Mouse (Mus musculus) telencephalon, adult 2 months (tissue): ENCODE measurements at regions not wholly inside any gene's neighbourhood (a gene's known extent, or its start where the extent isn't known, plus 50 kb on each side); places are given as distances from the start of the nearest gene placed in this dataset.

Source experiments
- DNase-seq: peaks from one replicate; pipeline ENCODE4 v3.0.0-alpha.2; 2011; ENCODE audit warnings: low read depth, low spot score

DNA sequence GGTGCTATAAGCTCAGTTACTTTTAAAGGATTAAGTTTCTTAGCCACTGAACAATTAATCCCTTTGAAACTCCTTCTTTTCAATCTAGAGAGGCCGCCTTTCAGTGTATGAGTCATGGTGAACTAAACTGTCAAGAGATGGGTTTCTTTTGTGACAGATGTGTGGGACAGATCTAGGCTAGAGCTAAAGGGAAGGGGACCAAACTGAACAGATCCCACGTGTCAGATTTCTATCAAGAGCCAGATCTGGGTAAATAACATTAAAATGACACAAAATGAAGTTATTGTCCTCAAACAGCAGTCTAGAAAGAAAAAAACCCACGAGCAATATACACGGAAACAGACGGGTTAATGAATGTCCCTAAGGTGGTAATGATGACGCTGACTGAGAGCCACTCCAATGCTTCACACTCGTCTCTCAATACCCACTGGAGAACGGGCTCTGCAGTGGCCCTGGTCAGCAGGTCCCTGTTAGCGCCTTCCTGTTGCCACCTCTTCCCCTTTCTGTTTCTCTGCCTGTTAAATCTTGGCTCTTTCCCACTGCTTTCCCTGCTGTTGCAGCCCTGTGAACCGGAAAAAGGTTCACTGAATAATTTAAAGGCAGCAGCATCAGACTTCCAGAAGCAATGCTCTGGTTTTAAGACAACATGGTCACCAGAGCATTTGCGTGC, 52.7 kb upstream of the Rab3gap2 start:
- no peak for DNase-seq

DNA sequence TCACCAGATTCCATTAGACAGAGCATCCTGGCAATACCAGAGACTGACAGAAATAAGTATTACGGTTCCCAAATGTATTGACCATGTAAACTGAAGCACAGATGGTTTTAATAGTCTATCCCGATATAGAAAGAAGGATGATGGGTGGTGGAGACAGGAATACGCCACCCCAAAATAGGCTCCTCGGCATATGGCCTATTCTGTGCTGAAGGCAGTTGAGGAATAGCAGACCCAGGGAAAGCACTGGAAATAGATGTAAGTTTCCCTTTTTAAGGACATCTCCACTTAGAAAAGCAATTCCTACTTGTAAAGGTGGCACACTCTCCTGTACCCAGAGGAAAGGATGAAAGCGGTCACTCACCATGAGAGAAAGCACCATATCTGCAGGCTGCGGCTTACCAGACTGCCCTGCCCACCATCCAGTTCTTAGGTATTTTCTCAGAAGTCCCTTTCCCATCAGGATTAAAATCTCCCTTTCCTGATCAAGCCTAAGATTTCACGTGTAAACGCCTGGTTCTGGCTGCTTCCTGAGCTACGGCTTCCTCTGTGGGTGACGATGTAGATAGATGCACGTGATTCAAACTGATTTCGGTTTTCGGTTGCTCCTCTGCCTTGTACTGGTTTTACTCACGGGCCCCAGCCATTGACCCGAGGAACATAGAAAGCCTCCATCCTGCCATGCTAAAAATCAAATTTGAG, 53.3 kb upstream of the Rab3gap2 start:
- peak; percentile 77 for DNase-seq

DNA sequence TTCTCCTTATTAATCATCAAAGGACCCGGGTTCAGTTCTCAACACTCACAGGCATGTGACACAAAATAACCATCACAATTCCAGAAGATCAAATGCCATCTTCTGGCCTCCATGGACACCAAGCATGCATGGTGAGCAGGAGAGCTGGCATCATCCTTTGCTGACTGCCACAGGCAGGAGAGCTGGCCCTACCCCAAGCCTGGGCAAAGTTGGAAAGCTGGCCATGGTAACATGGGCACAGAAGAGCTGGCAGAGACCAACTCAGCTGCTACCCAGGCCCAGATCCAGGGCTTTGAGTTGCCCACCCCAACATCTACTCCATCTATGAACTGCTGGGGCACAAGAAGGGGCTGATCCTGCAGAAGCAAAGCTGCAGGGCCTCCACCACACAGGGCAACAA, 59.1 kb upstream of the Rab3gap2 start:
- no peak for DNase-seq

DNA sequence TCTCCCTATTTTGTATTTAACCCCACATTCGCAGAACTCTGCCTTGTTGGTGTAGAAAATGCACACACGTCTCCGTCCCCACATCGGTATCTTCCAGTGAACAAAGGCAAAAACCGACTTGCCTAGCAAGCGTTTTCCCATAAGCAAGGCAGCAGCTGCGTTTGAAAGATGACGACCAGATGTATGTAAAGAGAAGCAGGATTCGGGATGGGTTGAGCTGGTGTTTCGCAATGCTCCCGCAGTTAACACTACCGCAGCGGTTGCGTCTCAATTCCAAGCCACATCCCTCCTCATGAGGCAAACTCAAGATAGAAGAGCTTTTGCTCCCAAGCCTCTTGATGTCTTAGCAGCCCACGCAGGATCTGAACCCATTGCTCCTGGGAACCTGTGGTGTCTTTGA, 59.9 kb upstream of the Rab3gap2 start:
- no peak for DNase-seq

DNA sequence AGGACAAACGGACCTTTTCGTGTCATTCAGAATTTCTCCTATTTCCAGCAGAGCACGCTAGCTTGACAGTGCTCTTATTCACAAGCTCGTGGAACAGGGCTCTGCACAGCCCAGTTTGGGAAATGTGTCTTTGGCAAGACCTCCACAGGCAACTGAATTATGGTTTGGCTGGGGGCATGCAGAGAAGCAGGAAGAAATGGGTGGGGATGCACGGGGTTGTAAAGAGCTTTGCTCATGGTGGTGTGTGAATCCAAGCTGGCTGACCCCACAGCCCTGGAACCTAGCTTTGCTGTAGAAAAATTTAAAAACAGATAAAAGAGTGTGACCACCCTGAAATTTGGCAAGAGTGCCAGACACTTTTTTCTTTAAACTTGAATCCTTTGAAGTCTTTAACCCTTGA, 63.6 kb upstream of the Rab3gap2 start:
- DNase-seq = no peak

DNA sequence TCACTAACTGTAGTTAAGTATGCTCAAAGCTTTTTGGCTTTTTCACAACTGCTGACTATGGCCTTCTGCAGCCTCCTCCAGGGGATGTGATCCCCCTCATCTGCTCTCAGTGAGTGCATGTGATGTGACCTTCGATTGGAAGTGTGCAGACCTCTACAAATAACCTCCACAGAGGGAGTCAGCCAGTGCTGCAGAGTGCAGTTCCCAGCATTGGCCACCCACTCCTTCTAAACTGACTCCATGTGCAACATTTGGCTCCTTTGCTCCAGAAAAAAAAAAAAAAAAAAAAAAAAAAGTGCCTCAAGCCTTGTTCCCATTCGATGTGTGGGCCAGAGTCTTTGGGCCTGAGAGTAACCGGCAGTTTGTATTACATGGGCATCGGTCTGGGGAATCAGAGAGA, 75.7 kb upstream of the Rab3gap2 start:
- DNase-seq = no peak

DNA sequence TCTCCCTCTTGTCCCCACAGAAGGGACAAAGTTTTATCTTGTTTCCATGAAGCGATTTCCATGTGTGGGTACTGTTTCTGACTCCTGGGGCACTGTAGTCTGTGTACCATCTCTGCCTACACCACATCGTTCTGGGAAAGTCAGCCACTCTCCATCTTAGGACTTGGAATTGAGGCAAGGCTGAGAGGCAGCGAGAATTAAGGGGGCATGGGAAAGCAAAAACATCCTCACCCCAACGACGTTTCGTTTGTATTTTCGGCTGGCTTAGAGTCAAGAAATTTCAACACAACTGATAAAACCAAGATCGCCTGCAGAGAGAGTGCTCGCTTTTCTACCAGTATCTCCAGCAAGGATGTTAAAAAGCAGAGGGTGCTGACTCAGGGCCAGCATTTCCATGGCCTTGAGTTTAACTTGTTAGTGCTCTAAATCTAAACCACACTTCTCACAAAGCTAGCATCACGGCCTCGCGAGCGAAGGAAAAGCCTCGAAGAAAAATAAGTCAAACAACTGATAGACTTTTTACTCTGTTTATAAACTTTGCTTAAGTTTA, 78.1 kb upstream of the Rab3gap2 start:
- DNase-seq = no peak

DNA sequence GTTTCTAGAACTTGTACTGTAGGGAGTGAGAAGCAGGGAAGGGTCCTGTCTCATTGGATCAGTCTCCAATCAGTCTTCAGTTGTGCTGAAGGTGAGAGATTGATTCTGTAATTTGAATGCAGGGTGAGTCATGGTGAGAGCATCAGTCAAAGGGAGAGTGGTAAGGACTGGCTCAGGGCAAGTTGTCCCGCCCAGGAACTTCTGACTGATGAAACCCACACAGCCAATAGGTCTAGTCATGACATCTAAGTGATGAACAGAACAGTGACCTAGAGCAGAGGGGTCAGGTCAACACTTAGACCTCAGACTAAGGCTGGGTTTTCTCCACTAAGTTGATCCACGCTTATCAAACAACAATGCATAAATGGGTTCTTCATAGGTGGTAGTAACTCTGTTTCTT, 82.4 kb upstream of the Rab3gap2 start:
- DNase-seq = no peak

DNA sequence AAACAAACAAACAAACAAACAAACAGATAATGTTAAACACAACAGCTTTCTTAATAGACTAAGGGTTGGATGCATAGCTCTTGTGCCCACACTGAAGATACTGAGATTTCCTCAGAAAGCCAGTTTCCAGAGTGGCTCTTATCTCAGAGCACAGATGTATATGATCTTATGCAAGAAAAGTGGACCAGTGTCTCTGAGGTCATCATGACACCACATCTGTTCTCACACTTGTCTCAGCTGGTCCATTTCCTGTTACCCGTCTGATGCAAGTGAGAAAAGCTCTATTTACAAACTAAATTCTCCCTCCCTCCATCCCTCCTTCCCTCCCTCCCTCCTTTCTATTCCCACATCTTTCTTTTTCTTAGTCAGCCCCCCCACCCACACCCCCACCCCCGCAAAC, 83.5 kb upstream of the Rab3gap2 start:
- no peak for DNase-seq

DNA sequence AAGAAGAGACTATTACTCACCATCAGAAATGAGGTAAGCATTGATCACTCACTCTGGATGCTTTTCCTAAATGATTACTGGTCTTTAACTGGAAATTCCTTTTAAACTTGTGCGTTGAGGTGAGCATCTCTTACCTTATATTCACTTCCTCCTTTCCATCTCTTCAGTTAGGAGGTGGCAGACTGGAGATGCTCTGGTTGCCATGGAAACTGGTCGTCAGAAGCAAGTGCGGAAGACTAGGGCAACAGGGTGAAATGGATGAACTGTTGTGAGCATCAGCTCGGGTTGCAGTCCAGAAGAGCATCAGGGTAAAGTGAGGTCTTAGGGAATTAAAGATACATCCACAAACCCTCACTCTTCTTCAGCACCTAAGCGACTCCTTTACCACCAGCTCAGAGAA, 86.2 kb upstream of the Rab3gap2 start:
- DNase-seq = no peak

DNA sequence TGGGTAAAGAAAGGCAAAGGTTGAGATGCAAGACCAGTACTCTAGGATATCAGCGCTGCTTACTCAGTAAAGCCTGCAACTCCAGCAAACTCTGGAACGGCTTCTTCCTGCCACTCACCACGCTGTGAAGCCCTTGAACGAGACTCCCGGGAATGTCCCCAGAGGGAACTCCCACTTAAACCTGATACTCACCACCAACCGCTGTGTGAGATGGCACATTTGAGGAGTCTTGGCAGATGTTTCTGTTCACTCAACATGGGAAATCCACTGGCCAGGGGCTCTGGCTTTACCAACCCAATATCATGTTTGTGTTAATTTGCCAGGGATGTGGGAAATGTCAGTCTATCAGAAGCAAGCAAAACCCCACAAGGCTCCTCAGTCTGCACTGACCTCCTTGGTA, 90.2 kb upstream of the Rab3gap2 start:
- no peak for DNase-seq

DNA sequence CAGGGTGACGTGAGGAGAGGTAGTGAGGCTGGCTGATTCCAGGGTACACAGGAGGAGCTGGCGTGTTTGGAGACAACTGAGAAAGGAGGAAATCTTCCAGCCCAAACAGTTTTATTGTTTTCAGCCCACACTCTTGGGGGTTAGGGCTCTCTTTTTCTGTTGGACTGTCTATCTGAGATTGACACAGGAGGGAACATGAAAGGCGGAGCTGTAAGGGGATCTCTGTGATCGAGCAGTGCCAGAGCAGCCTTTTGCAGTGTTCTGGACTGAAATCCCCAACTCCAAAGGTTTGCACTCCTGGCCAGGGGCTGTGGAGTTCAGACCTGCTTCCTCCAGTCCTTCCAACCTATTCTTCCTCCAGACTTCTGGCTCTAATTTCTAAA, 91.9 kb upstream of the Rab3gap2 start:
- DNase-seq = no peak

DNA sequence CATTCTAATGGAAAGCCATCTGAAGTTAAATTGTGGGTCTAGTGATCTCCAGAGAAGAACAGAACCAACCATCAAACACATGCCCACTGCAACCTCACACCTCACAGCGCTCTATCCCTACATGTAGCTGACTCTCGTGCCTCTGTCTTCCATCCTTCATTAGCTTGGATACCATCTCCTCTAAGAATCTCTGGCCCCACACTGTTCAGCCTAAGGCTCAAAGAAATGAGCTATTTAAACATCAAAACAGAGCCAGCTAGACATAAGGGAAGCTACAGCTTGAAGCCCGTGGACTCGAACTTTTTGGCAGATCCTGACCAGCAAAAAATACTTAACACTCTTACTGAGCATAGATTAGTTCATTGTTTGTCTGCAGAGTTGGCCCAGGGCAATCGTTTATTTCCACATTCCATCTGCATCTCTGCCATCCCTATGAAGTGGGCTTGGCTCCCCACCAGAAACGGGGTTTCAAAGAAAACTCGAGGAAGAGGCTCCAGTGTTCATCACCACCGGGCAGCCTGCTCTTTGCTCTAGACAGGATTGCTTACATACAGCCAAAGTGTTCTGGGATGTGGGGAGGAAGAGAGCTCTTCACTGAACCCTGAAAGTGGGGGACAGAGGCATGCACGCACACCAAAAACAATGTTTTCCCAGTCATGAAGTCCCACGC, 92.4 kb upstream of the Rab3gap2 start:
- no peak for DNase-seq

DNA sequence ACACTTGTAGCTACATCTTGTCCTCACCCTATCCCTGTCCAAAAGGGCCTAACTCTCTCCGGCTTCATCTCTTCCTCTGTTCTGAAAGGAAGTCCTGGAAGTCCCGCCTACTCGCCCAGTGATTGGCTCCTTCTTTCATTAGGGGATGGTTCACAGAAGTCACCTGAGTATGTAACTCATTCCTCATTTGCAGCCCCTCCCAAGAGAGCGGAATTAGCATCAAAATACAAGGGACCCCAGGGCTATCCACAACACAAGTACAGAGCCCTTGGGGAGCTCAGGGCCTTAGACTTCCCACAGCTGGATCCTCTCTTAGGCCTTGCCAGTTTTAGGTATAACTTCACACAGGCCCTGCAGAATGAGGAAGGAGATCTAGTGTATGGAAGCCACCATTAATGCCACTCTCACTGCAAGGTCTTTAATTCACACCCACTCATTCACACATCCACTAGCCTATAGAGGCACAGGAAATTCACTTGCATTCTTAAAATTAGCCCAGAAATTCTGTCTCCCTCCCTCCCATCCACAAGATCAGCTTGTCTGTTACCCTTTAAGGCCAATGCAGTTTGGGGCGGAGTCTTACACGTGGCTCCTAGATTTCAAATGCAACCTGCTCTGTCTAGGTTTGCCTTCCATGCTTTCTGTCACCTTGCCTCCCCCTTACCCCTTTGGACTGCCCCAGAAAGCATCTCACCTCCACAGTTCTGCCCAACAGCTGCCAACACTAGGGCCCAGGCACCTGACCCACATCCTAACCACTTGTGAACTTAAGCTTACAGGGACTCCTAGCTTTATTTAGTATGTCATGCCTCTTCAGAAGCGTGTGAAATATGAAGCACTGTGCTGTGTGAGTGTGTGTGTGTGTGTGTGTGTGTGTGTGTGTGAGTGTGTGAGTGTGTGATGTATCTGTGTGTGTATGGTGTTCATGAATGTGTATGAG, 98.7 kb upstream of the Rab3gap2 start:
- no peak for DNase-seq

DNA sequence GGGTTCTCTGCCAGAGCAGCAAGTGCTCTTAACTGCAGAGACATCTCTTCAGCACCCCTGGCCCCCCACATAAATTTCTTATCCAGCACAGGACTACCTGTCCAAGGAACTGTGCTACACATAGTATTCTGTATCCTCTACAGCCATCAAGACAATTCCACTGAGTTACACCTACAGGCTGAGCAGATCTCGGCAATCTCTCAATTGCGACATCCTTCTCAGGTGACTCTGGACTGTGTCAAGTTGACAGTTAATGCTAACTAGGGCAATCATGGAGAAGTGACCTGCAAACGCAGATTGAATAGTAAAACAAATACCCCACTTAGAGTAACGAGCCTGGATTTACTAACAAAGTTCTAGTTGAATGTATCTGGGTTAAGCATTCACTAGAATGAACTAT, 100.1 kb upstream of the Rab3gap2 start:
- no peak for DNase-seq

DNA sequence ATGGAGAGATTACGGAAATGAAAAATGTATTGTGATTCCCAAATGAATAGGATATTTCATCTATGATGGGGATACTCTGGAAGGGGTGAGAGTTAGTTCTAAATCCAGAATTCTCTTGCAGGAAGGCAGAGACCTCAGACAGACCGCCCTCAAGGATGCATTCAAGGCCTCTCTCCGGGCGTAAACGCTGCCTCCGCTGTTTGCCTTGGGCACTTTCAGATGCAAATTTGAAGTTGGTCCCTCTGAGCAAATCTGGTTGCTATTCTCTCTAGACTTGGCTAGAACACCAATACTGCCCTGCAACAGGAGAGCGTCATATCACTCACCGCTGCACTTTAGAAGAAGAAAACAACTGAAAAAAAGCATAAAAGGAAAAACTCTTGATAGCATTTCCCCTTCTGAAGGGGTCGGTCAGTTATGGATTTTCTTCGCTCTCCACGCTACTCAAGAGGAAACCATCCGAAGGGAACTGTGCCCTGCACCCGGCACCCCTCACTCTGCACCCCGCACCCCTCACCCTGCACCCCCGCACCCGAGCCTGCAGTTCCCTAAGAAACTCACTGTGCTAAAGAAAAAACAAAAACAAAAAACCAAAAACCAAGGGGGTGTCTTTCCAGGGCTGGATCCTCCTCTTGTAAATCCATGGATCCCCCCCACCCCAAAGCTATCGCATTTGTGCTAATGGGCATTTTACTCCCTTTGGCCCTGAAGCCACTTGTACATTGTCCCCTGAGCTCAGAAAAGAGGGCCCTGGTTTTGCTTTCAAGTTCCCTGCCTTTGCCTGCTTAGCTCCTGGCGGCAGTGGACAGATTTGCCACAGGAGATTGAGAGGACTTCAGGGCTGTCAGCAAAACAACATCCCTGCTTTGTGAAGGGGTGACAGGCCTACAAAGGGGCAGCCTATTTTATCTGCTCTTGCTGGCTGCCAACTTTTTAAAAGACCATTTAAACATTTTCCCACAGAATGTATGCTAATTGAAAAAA, 99.9 kb upstream of the Mark1 start:
- DNase-seq = no peak

DNA sequence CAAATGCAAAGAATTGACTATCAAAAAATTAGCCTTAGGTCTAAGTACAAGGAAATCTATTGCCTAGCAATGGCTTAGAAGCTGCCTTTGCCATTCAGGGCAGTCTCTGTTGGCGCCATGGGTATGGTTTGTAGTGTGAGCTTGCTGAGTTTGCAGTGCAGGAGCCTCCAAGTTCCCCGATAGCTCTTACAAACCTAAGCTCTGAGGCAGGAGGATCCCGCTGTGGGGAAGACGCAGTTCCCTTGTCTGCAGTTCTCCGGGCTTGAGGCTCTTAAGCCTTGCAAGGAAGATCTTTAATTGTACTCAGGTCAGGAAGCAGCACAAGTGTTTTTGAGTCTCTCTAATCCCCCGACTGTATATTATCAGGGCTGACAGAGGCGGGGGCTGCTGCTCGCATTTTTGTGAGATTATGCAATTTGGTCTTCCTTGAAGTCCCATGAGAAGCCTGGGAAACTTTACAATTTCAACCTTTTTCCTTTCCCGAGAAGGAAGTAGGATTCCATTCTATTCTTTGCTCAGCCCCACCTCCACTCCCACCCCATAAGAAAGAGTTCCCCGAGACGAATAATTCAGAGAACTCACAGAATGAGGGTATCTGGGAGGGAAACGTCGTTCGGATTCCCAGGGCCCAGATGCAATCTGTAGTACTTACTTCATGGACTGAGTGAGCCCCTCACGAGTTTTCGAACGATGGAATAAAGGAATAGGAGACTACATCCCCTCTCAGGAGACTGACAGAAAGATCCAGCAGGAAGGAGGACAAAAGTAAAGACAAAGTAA, 99.0 kb upstream of the Mark1 start:
- DNase-seq = no peak

DNA sequence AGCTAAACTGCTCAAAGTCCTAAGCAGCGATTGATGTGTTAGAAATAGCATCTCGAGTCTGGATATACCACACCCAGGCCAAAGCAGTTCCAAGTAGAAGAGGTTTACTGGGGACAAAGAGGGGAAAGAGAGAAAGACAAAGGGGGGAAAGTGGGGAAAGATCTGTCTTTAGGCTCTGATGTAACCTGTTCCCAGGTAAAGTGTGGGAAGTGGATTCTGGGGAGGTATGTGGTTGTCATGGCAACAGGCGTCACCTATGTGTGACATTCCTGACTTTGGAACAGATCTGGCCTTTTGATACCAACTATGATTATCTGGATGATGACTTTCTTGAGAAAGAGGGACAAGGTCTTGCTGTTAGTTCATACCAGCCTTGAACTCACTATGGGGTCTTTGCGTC, 97.4 kb upstream of the Mark1 start:
- DNase-seq = no peak

DNA sequence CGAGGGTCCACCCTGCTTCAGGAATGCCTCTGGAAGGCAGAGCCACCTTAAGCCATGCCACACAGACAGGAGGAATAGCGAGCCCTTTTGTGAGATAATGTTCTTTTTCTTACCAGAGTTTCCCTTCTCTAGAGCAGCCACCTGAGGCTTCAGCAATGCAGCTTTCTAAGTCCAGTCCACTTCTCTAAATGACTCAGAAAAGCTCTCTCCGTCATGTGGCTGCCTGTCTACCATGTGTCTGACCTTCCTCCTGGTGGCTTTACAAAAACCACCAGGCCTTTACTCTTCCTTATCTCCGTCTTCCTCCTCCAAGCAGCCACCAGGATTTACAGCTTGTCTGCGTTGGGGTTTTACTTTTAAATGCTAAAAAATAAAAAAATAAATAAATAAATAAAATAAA, 93.4 kb upstream of the Mark1 start:
- no peak for DNase-seq
